Mouse (Mus musculus): ENCODE results near the gene Cmtr1.

DNA sequence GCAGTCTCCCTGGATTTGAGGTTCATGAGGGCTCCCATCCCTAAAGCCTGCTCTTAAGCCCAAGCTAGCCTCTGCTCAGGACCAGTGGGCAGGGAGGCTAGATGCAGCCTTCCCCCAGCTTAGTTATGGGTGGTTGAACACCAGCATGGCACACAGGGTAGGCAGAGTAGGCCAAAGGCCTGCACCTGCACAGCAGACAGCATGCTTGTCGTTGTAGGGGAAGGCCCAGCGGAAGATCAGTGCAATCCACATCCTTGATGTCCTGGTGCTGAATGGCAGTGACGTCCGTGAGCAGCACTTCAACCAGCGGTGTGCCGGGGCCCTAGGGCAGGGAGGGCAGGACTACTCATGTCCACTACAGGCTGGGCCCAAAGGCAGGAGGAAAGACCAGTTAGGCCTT is 38.0 kb downstream of the Cmtr1 start:
- TF ChIP-seq CTCF (IDR thresholded peaks at IDR 0.05; ENCODE audit: low read depth) (no peak), EP300 (optimal IDR thresholded peaks at IDR 0.05) (no peak)

All from stomach, postnatal 0 days (tissue).